Mouse (Mus musculus): Measurements from ENCODE around the gene Dgkg.

Gene Dgkg
- long read RNA-seq, experiment 1, partial matches to known transcripts: 1 of 3 reads
- long read RNA-seq, experiment 1, other reads (novel, unspliced or antisense): 0 of 3 reads
- long read RNA-seq, experiment 2, partial matches to known transcripts: 0 of 3 reads
- long read RNA-seq, experiment 2, other reads (novel, unspliced or antisense): 1 of 3 reads

GRCm38 (mm10) chr16:22656533-22657444 lies at the start of gene Dgkg:
Dgkg (minus strand) TSS chr16:22657221.
- intact Hi-C loops (cut with DNase I): no loop called here

DNA sequence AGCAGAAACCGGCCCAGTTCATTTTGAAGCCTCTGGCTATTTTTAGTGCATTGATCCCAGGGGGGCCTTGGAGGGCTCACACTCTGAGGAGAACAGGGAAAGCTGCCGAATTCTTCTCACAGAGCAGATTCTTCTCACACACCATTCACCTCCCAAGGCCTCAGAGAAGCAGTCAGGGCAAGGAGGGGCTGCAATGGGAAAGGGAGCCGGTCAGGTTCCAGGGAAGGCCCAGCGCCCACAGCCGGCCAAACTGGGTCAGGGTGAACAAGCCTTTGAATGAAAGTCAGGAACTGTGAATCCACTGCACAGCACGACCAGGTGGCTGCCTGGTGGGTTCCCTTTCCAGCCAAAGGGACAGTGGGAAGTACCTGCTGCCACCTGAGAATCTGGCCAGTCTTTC lies 47.9 kb upstream of the Dgkg start:
- intact Hi-C loops (cut with DNase I): no loop called here

DNA sequence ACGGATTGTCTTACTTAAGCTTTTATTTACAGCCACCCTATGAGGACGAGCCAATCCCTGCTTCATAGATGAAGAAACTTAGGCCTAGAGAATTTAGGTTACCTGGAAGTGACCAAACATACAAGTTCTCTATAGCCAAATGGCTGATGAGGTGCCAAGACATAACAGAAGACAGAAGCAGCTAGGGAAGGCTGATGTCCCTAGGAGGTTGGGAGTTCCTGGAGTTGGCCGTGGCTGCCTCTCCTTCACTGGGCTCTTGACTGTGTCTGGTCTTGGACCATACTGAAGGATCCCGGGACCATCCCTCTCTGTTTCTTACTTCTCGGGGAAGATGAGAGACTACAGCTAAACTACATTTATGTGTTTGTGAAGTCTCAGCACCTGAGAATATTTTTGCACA lies 47.1 kb upstream of the Dgkg start:
- intact Hi-C loops (cut with DNase I): no loop called here

GRCm38 (mm10) chr16:22698846-22699760 lies 42.1 kb upstream of the Dgkg start:
- intact Hi-C loops (cut with DNase I): no loop called here

DNA sequence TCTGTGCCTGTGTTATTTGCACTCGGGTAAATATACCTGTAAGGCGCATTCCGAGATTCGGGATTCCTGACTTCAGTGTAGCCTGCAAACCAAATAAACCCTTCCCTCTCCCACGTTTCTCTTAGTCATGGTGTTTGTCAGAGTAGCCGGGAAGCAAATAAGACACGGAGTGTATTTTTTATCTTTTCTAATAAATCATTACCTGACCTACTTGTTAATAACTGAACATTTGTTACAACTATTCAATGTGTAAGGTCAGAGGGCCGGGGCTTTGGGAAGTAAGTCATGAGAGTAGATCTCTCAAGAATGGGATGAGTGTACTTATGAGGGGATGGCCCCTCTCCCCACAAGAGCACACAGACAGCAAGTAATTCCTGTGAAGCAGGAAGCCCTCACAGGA lies 41.1 kb upstream of the Dgkg start:
- intact Hi-C loops (cut with DNase I): no loop called here

DNA sequence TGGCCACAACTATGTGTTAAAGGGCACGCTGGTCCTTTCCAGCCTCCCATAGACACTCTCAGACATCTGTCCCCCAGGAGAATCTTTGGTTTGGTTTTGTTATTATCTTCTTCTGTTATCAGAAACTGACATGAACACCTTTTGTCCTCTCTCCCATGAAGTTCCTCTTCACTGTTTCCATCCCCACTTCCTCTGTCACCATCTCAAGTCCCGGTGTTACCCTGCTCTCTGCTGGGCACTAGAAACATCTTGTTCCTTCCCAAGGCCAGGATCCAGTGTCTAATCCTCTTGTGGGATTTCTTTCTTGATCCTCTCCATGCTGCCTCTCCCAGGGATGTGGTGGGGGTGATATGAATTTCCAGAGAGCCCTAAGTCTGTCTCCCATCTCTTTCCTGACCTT lies 32.6 kb upstream of the Dgkg start:
- intact Hi-C loops (cut with DNase I): no loop called here

- intact Hi-C loops (cut with DNase I): no loop called here
Measured at GRCm38 (mm10) chr16:22687711-22688230, 30.8 kb upstream of the Dgkg start.

- intact Hi-C loops (cut with DNase I): no loop called here
Measured at GRCm38 (mm10) chr16:22683605-22684004, 26.6 kb upstream of the Dgkg start.

GRCm38 (mm10) chr16:22682727-22683126 lies 25.7 kb upstream of the Dgkg start:
- intact Hi-C loops (cut with DNase I): no loop called here

DNA sequence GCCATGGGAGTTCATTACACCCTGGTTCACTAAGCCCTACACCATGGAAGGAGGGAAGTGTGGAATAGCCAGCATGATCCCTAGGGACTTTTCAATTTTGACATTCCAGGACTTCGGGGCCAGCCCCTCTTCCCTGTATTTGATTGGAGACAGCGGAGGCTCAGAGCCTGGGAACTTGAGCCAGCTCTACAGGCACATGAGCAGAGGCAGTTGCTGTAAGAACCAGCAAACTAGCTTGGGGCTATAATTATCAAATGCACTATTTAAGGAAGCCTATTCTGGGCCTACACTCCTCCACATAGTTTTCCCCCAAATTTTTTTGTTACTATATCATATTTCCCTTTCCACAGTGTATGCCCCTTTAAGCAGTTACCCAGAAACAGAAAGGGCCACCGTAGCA lies 22.6 kb upstream of the Dgkg start:
- intact Hi-C loops (cut with DNase I): no loop called here

GRCm38 (mm10) chr16:22674636-22675035 lies 17.6 kb upstream of the Dgkg start:
- intact Hi-C loops (cut with DNase I): no loop called here

- intact Hi-C loops (cut with DNase I): no loop called here
Measured at GRCm38 (mm10) chr16:22674164-22674563, 17.1 kb upstream of the Dgkg start.

DNA sequence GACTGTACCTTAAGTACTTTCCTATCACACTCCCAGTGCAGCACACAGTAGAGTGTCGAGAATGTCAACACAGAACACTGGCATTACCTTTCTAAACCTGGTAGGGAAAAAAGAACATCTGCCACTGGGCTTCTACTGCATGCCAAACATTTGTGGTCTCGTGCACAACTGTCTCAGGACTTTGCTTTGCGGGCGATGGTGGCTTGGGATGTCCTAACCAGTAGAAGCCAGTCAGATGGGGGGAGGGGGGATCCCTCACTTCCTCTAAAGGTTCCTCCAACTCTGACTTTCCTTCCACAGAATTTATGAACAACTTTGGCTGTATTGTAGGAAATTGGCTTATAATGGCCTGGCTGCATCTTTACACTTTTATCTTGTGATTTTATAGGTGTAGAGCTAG lies 7.0 kb upstream of the Dgkg start:
- intact Hi-C loops (cut with DNase I): no loop called here

DNA sequence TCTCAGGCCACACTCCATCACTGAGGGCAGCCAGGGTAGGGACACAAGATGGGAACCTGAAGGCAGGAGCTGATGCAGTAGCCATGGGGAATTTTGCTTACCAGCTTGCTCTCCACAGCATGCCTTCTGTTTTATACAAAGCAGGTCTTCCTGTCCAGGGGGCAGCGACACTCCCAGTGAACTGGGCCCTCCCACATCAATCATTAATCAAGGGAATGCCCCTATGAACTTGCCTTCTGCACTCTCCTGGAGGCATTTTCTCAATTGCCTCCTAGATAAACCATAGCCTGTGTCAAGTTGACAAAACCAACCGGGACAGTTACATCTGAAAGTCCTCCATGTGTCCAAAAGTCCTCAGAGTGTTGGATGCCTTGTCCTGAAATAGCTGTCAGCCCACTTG lies 6.1 kb upstream of the Dgkg start:
- intact Hi-C loops (cut with DNase I): no loop called here

DNA sequence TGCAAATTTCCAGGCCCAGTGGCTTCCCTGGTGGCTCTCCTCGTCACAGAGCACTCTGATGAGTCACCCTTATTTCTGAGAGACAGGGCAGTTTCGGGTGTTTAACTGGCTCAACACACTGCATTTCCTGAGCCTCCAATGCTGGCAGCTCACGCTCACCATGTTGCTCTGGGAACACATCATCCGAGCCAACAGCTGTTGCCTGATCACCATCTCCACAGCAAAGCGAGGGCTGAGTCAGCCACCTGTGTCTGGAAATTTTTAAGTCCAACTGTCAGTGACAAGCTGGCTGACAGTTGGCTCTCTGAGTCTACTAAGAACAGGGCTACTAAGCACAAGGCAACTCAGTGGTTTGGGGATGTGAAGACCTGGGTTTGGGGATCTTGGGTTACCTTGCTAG lies 4.1 kb upstream of the Dgkg start:
- intact Hi-C loops (cut with DNase I): no loop called here

- intact Hi-C loops (cut with DNase I): no loop called here
Measured at GRCm38 (mm10) chr16:22657874-22658789, 1.1 kb upstream of the Dgkg start.

DNA sequence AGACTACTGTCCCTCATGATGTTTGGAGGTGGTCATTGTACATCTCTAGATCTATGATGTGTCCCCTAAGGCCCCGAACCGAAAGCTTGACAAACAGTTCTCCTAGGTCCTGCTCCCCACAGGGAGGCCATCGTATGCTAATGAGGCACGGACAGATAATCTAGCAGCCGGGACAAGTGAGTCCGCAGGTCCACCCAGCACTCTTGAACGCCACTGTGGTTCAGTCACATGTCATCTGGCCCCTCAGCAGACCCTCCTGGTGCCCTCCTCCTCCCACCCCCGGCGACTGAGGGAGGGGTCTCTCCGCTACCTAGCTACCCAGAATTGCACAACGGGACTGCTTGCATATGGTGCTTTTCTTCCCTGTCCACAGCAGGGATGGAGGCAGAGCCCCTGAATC lies 1.2 kb downstream of the Dgkg start:
- intact Hi-C loops (cut with DNase I): no loop called here

DNA sequence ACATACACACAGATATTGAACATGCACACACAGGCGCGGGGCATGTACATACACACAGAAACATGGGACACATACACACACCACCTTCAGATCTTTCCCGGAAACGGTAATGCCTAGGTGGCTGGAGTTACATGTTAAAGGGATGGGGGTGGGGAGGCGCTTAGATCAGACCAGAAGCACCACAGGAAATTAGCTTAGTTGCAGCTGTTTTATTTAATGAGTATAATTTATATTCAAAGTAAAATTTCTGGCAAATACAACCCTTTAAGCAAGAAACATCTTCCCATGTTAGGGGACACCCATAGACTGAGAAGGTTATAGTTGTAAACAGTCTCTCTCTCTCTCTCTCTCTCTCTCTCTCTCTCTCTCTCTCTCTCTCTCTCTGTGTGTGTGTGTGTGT lies 1.8 kb downstream of the Dgkg start:
- intact Hi-C loops (cut with DNase I): no loop called here

DNA sequence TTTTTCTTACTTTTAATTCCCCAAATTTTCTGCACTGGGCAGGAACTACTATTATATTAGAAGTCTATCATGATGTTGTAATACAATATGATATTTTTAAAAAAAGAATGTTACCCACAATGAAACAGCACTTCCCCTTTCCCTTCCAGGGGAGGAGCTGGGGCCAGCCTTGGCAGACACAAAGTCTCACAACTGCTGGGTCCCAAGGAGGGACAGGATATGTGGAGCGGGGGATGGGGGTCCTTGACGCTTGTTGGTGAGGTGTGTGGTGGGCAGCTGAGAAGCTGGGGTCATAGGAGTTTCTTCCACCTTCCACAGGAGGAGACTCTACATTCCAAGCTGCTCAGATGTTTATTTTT lies 2.6 kb downstream of the Dgkg start:
- intact Hi-C loops (cut with DNase I): no loop called here

- intact Hi-C loops (cut with DNase I): no loop called here
Measured at GRCm38 (mm10) chr16:22653817-22654476, 3.1 kb downstream of the Dgkg start.
